9 mouse cellular contexts compared by ENCODE assay signal in genomic region chr16:8938516-8938915, GRCm38 (mm10).
DNase-seq lines count a peak whose midpoint lies in the region; ATAC-seq and TF ChIP-seq lines count a peak whose summit lies in the region.
"Had no signal": no experiment of that assay in that cellular context is flagged by ENCODE, and none has a peak within 500 bp of the region (broad histone marks: within the 10 kb centered on the region; RNA-seq: fewer than 3 reads in every experiment).

No protein-coding gene starts in this region.

- no peak for TF ChIP-seq POLR2A in CH12.LX (IDR thresholded peaks at IDR 0.05; ENCODE audit: low read depth, low read length)

- dilution Hi-C loops in CH12.LX (cut with MboI; ENCODE audit: extremely low pct_ligation_motif_present, extremely low pct_unique_long_range_greater_than_20kb, low sequenced_read_pairs): no loop called here

- in situ Hi-C loops in CH12.LX (cut with MboI; ENCODE audit: low pct_ligation_motif_present, low pct_unique_long_range_greater_than_20kb, low sequenced_read_pairs): no loop called here

- no peaks in the 10 kb centered on the region for H3K4me1 ChIP-seq in CH12.LX (ENCODE audit: control insufficient read depth in 1 of 2, insufficient read depth in 2 of 2)
- H3K4me1 ChIP-seq: stomach, embryonic 15.5 days had no signal

- H3K27ac ChIP-seq in CH12.LX (ENCODE audit: insufficient read depth, low read depth): no peak overlapping the region
- H3K27ac ChIP-seq: macrophage; stomach, embryonic 15.5 days had no signal

- no peak overlapping the region for H3K4me2 ChIP-seq in CH12.LX (ENCODE audit: insufficient read depth, low read depth, poor library complexity, severe bottlenecking)
- H3K4me2 ChIP-seq: stomach, embryonic 15.5 days had no signal

- H3K27me3 ChIP-seq in CH12.LX (replicated peaks): peaks cover 50% of the 10 kb centered on the region
- H3K27me3 ChIP-seq: stomach, embryonic 15.5 days had no signal

- no peaks in the 10 kb centered on the region for H3K79me2 ChIP-seq in CH12.LX (replicated peaks; ENCODE audit: control insufficient read depth, extremely low read depth, insufficient read depth, poor library complexity, severe bottlenecking)

- TF ChIP-seq RAD21 in CH12.LX (IDR thresholded peaks at IDR 0.05; ENCODE audit: low read depth, low read length): no peak

- H3K9me3 ChIP-seq in CH12.LX (replicated peaks; ENCODE audit: low read length): no peaks in the 10 kb centered on the region
- H3K9me3 ChIP-seq: stomach, embryonic 15.5 days had no signal

- no peak for ATAC-seq in inflammation-experienced regulatory T-cells, adult 6 months

- H3K36me3 ChIP-seq in CH12.LX (replicated peaks in 1 of 2; ENCODE audit: control insufficient read depth in 1 of 2, insufficient read depth in 1 of 2, low read length in 1 of 2): no peaks in the 10 kb centered on the region
- H3K36me3 ChIP-seq: stomach, embryonic 15.5 days had no signal

- TF ChIP-seq CTCF in CH12.LX (conservative IDR thresholded peaks at IDR 0.05 in 1 of 2, IDR thresholded peaks at IDR 0.05 in 1 of 2; ENCODE audit: low read depth in 2 of 2, low read length in 2 of 2): no peak

- TF ChIP-seq EP300 in CH12.LX (IDR thresholded peaks at IDR 0.05; ENCODE audit: low read length): no peak

- H3K4me3 ChIP-seq in CH12.LX (replicated peaks in 1 of 3; ENCODE audit: low read depth in 2 of 3, low read length in 2 of 3, poor library complexity in 1 of 3): no peak overlapping the region
- H3K4me3 ChIP-seq: stomach, embryonic 15.5 days had no signal

- DNase-seq in CH12.LX (ENCODE audit: extremely low read depth): no peak
- peak; percentile 93 for DNase-seq in NIH3T3 (ENCODE audit: low read depth)
- peak; percentile 89 for DNase-seq in cerebellum, postnatal 14 days
- DNase-seq in layer of hippocampus, postnatal 25 days (ENCODE audit: extremely low spot score in 1 of 2, low spot score in 1 of 2): peak; percentile 38 to 57
- DNase-seq in testis, postnatal 14 days (ENCODE audit: low spot score): no peak
- no peak for DNase-seq in thymus, postnatal 25 days

- no peak overlapping the region for H3K9ac ChIP-seq in CH12.LX (ENCODE audit: insufficient read depth, low read depth)
- H3K9ac ChIP-seq: stomach, embryonic 15.5 days had no signal

TF ChIP-seq in CH12.LX, 34 proteins besides CTCF, POLR2A, EP300 and RAD21:
- TF ChIP-seq E2F4 (IDR thresholded peaks at IDR 0.05; ENCODE audit: insufficient replicate concordance, low read depth, low read length) (no peak), MXI1 (IDR thresholded peaks at IDR 0.05; ENCODE audit: low read depth, low read length) (no peak), CHD2 (IDR thresholded peaks at IDR 0.05; ENCODE audit: low read length) (0 out of 2 replicates have a peak, but pooled peaks have one; percentile 10)

Comparison
In these comparisons a context has a peak if more than half of its experiments do, and no peak if none do; other contexts are left out.
1. DNase-seq: peak in NIH3T3 (single experiment), cerebellum, postnatal 14 days (2 of 2) and layer of hippocampus, postnatal 25 days (2 of 2); none in CH12.LX (single experiment), testis, postnatal 14 days (single experiment) and thymus, postnatal 25 days (single experiment).